Mouse (Mus musculus): ENCODE data around the gene Pold4. TPM values are rescaled to one million over a fixed set of nuclear protein-coding genes. Genes with fewer than 3 reads are reported as not detected.

The Pold4 gene
- total and polyA plus RNA-seq, 2 experiments from 2014 or later, result 20.8 to 37.7 TPM

DNA sequence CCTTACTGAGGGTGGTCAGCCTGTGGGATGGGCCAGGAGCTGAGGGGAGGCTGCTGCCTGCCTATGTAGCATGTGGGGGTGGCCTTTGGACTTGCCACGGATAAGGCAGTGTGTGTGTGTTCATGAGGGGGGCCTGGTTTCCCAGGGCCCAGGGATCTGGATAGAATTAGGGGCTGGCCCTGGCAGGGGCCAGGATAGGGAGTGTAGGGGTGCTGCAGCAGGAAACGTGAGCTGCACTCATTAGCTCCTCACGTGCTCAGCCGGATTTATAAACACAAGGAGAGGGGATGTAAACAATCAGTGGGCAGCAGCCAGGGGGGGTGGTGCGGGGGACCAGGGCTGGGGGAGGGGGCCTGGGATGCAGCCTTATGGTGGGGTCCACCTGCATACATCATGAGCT lies 14.6 kb upstream of the Pold4 start:
- Histone ChIP-seq H3K36me3 (ENCODE audit: insufficient read depth, low read length) (no peaks in the 10 kb centered on the region), H3K4me3 (ENCODE audit: low read depth, low read length) (no peak overlapping the region), H3K4me2 (ENCODE audit: low read depth, low read length, poor library complexity, severe bottlenecking) (no peak overlapping the region), H3K27me3 (ENCODE audit: insufficient read depth, low read length) (peaks cover 35% of the 10 kb centered on the region), H3K9ac (replicated peaks; ENCODE audit: low read length, poor library complexity, severe bottlenecking) (no peak overlapping the region), H3K27ac (ENCODE audit: low read depth, low read length) (no peak overlapping the region), H3K4me1 (ENCODE audit: insufficient read depth, low read length) (peaks cover 7% of the 10 kb centered on the region; the same call in 1 of the 2 replicates), H3K9me3 (ENCODE audit: low read length) (no peaks in the 10 kb centered on the region)
- DNase-seq (ENCODE audit: low spot score) (no peak), ATAC-seq (ENCODE audit: low FRiP score) (no peak)
- TF ChIP-seq CTCF (IDR thresholded peaks at IDR 0.05), result no peak
- WGBS, result 16% methylated on average over 5 of the region's 5 CpGs

DNA sequence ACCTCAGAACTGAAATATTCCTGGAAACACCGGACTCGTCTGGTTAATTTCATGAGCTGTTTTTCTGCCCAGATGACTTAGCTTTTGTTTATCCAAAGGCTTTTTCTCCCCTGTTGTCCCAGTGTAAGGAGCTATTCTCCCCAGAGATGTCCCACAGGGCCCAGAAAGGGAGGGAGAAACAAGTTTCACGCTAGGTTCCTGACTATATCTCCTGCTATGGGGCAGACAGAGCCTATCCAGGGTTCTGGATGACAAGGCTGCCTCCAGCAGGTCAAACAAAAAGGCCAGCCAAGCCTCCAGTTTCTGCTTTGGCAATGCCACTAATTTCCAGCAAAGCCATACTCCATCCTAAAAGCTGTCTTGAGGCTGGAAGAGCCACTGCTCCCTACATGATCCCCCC lies 13.8 kb upstream of the Pold4 start:
- Histone ChIP-seq H3K9ac (replicated peaks; ENCODE audit: low read length, poor library complexity, severe bottlenecking) (no peak overlapping the region), H3K4me3 (ENCODE audit: low read depth, low read length) (no peak overlapping the region), H3K27me3 (ENCODE audit: insufficient read depth, low read length) (peaks cover 32% of the 10 kb centered on the region), H3K4me1 (ENCODE audit: insufficient read depth, low read length) (peaks cover 7% of the 10 kb centered on the region; the same call in 1 of the 2 replicates), H3K4me2 (ENCODE audit: low read depth, low read length, poor library complexity, severe bottlenecking) (no peak overlapping the region), H3K36me3 (ENCODE audit: insufficient read depth, low read length) (no peaks in the 10 kb centered on the region), H3K27ac (ENCODE audit: low read depth, low read length) (no peak overlapping the region), H3K9me3 (ENCODE audit: low read length) (no peaks in the 10 kb centered on the region)
- no peak for TF ChIP-seq CTCF (IDR thresholded peaks at IDR 0.05)
- no peak for DNase-seq (ENCODE audit: low spot score)
- ATAC-seq (ENCODE audit: low FRiP score), result no peak
- 42% methylated on average over 3 of the region's 3 CpGs for WGBS

DNA sequence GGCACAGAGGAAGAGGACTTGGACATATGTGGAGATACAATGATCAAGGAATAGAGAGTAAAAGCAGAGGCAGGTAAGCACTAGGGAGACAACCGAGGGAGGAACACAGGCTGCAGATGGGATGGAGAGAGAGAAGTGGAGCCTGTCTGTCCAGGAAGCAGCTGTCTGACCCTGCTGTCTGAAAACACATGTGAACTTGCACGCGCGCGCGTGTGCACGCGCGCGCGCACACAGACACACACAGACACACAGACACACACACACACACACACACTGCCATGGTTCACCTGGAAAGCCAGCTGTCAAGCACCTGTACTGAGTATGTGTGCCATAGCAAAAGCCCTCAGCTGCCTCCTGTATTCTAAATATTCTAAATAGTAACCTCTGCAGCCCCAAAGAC lies 13.4 kb upstream of the Pold4 start:
- no peak for ATAC-seq (ENCODE audit: low FRiP score)
- 89% methylated on average over 11 of the region's 11 CpGs for WGBS
- H3K4me3 ChIP-seq (ENCODE audit: low read depth, low read length), result no peak overlapping the region
- no peak for TF ChIP-seq CTCF (IDR thresholded peaks at IDR 0.05)
- H3K27ac ChIP-seq (ENCODE audit: low read depth, low read length), result no peak overlapping the region
- DNase-seq (ENCODE audit: low spot score), result no peak
- no peak overlapping the region for H3K9ac ChIP-seq (replicated peaks; ENCODE audit: low read length, poor library complexity, severe bottlenecking)
- H3K9me3 ChIP-seq (ENCODE audit: low read length), result no peaks in the 10 kb centered on the region
- H3K36me3 ChIP-seq (ENCODE audit: insufficient read depth, low read length), result no peaks in the 10 kb centered on the region
- H3K4me1 ChIP-seq (ENCODE audit: insufficient read depth, low read length), result peaks cover 7% of the 10 kb centered on the region; the same call in 1 of the 2 replicates
- H3K27me3 ChIP-seq (ENCODE audit: insufficient read depth, low read length), result peaks cover 27% of the 10 kb centered on the region
- H3K4me2 ChIP-seq (ENCODE audit: low read depth, low read length, poor library complexity, severe bottlenecking), result no peak overlapping the region

DNA sequence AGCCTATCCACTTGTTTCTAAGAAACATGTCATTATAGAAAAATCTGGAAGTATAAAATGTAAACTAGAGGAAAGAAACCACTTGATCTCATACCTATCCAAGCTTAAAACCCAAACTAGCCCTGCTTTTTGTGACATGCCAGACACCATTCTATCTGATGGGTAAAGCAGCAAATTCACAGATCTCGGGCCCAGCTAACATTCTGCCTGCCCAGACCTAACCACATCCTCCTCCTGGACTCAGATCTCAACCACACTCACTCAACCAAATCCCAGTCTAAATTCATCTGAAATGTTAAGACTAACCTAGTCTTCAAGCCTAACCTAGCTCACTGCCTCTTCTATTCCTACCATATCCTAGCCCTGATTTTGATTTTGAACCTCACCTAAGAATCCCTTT lies 12.9 kb upstream of the Pold4 start:
- ATAC-seq (ENCODE audit: low FRiP score) (no peak), DNase-seq (ENCODE audit: low spot score) (no peak)
- peaks cover 7% of the 10 kb centered on the region; the same call in 1 of the 2 replicates for H3K4me1 ChIP-seq (ENCODE audit: insufficient read depth, low read length)
- H3K9me3 ChIP-seq (ENCODE audit: low read length), result no peaks in the 10 kb centered on the region
- no peak overlapping the region for H3K4me2 ChIP-seq (ENCODE audit: low read depth, low read length, poor library complexity, severe bottlenecking)
- 83% methylated on average over 1 of the region's 1 CpGs for WGBS
- TF ChIP-seq CTCF (IDR thresholded peaks at IDR 0.05), result no peak
- H3K36me3 ChIP-seq (ENCODE audit: insufficient read depth, low read length), result no peaks in the 10 kb centered on the region
- H3K27ac ChIP-seq (ENCODE audit: low read depth, low read length), result no peak overlapping the region
- no peak overlapping the region for H3K9ac ChIP-seq (replicated peaks; ENCODE audit: low read length, poor library complexity, severe bottlenecking)
- peaks cover 22% of the 10 kb centered on the region for H3K27me3 ChIP-seq (ENCODE audit: insufficient read depth, low read length)
- H3K4me3 ChIP-seq (ENCODE audit: low read depth, low read length), result no peak overlapping the region

DNA sequence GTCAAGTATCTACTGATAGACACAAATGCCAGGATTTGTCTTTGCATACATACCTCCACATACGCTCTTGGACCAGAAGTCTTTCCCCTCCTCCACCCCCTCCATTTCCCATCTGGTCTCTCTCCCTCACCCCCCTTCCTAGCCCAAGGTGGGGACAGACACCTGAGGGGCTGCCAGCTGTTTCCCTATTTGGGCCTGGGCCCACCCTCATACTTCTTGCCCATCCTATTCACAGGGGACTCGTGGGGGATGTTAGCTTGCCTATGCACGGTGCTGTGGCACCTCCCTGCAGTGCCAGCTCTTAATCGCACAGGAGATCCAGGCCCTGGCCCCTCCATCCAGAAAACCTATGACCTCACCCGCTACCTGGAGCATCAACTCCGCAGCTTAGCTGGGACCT lies 11.8 kb upstream of the Pold4 start:
- WGBS, result 89% methylated on average over 6 of the region's 6 CpGs
- Histone ChIP-seq H3K27ac (ENCODE audit: low read depth, low read length) (no peak overlapping the region), H3K4me3 (ENCODE audit: low read depth, low read length) (no peak overlapping the region), H3K9me3 (ENCODE audit: low read length) (no peaks in the 10 kb centered on the region), H3K4me2 (ENCODE audit: low read depth, low read length, poor library complexity, severe bottlenecking) (no peak overlapping the region), H3K27me3 (ENCODE audit: insufficient read depth, low read length) (peaks cover 20% of the 10 kb centered on the region), H3K36me3 (ENCODE audit: insufficient read depth, low read length) (no peaks in the 10 kb centered on the region), H3K9ac (replicated peaks; ENCODE audit: low read length, poor library complexity, severe bottlenecking) (no peak overlapping the region), H3K4me1 (ENCODE audit: insufficient read depth, low read length) (peaks cover 5% of the 10 kb centered on the region; the same call in 1 of the 2 replicates)
- no peak for TF ChIP-seq CTCF (IDR thresholded peaks at IDR 0.05)
- DNase-seq (ENCODE audit: low spot score), result no peak
- no peak for ATAC-seq (ENCODE audit: low FRiP score)

DNA sequence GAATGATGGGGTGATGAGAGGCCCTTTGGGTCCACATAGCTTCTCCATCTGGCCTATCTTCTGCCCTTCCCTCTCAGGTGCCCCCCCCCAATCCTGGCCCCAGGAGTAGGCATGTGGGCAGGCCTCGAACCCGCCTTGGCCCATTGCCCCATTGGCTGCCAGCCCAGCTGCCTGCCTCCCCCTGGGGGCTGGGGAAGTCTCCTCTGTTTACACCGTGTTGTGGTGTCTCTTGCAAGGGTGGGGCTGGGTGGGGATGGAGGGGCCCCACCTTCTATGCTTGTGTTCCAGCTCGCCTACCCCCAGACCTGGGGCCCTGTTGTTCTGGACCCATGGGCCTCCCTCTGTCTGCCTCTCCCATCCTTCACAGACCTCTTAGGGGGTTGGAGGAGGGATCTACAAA lies 11.3 kb upstream of the Pold4 start:
- no peak for TF ChIP-seq CTCF (IDR thresholded peaks at IDR 0.05)
- Histone ChIP-seq H3K4me1 (ENCODE audit: insufficient read depth, low read length) (peaks cover under 1% of the 10 kb centered on the region; the same call in 1 of the 2 replicates), H3K9me3 (ENCODE audit: low read length) (no peaks in the 10 kb centered on the region), H3K27me3 (ENCODE audit: insufficient read depth, low read length) (peaks cover 15% of the 10 kb centered on the region), H3K27ac (ENCODE audit: low read depth, low read length) (no peak overlapping the region), H3K9ac (replicated peaks; ENCODE audit: low read length, poor library complexity, severe bottlenecking) (no peak overlapping the region), H3K4me2 (ENCODE audit: low read depth, low read length, poor library complexity, severe bottlenecking) (no peak overlapping the region), H3K4me3 (ENCODE audit: low read depth, low read length) (no peak overlapping the region), H3K36me3 (ENCODE audit: insufficient read depth, low read length) (no peaks in the 10 kb centered on the region)
- WGBS, result 44% methylated on average over 4 of the region's 4 CpGs
- DNase-seq (ENCODE audit: low spot score) (no peak), ATAC-seq (ENCODE audit: low FRiP score) (no peak)

Data from midbrain, postnatal 0 days (tissue).